Mouse (Mus musculus): ENCODE data around the gene Vps8.

DNA sequence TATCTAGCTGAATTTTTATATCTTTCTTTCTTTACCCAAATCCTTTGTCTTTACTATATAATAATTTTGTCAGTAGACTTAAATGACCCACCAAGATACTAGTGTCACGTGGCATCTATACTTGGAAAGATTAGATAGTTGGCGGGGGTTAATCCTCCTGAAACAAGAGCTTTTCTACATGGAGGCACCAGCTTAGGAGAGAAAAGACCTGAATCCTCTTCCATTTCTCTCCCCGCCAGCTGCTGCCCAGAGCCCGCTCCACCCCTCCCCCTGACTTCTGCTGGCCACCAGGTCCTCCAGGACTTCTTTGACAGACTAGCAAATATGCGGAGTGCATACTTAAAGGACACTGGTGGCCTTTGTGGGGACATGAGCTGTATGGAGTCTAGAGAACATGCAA lies 124.5 kb downstream of the Vps8 start:
- TF ChIP-seq CTCF (IDR thresholded peaks at IDR 0.05; ENCODE audit: low read depth, low read length) (no peak), GATA1 (IDR thresholded peaks at IDR 0.05; ENCODE audit: borderline replicate concordance, low read length) (no peak), TAL1 (conservative IDR thresholded peaks at IDR 0.05; ENCODE audit: low read depth, low read length) (no peak), GATA2 (IDR thresholded peaks at IDR 0.05; ENCODE audit: borderline replicate concordance, low read depth, low read length) (no peak), POLR2AphosphoS5 (IDR thresholded peaks at IDR 0.05; ENCODE audit: insufficient replicate concordance, low read depth, low read length) (no peak)
